Comparison of ENCODE assay signal across 8 mouse cellular contexts in genomic region chr3:89784991-89785753, GRCm38 (mm10). TPM values are rescaled to one million over a fixed set of nuclear protein-coding genes. Genes with fewer than 3 reads are reported as not detected.
DNase-seq lines count a peak whose midpoint lies in the region; ATAC-seq and TF ChIP-seq lines count a peak whose summit lies in the region.

No protein-coding gene starts in this region.

- no peak overlapping the region for H3K4me3 ChIP-seq in CH12.LX (replicated peaks in 1 of 3; ENCODE audit: low read depth in 2 of 3, low read length in 2 of 3, poor library complexity in 1 of 3)
- H3K4me3 ChIP-seq in embryonic facial prominence, embryonic 14.5 days (ENCODE audit: low read depth, low read length): no peak overlapping the region
- H3K4me3 ChIP-seq in heart, embryonic 10.5 days: no peak overlapping the region
- no peak overlapping the region for H3K4me3 ChIP-seq in kidney, embryonic 15.5 days (replicated peaks)
- no peak overlapping the region for H3K4me3 ChIP-seq in liver, embryonic 15.5 days (replicated peaks)

- peak overlapping the region; percentile 74 for H3K4me2 ChIP-seq in CH12.LX (ENCODE audit: insufficient read depth, low read depth, poor library complexity, severe bottlenecking)
- no peak overlapping the region for H3K4me2 ChIP-seq in embryonic facial prominence, embryonic 14.5 days (ENCODE audit: low read depth, low read length)
- no peak overlapping the region for H3K4me2 ChIP-seq in kidney, embryonic 15.5 days
- H3K4me2 ChIP-seq in liver, embryonic 15.5 days: peak overlapping the region; percentile 41

- H3K36me3 ChIP-seq in CH12.LX (replicated peaks in 1 of 2; ENCODE audit: control insufficient read depth in 1 of 2, insufficient read depth in 1 of 2, low read length in 1 of 2): peaks cover 31 to 40% of the 10 kb centered on the region in 2 experiments
- peaks cover 35% of the 10 kb centered on the region for H3K36me3 ChIP-seq in embryonic facial prominence, embryonic 14.5 days (ENCODE audit: control insufficient read depth, insufficient read depth, low read length)
- peaks cover 36% of the 10 kb centered on the region for H3K36me3 ChIP-seq in heart, embryonic 10.5 days
- peaks cover 36% of the 10 kb centered on the region for H3K36me3 ChIP-seq in kidney, embryonic 15.5 days
- peaks cover 34% of the 10 kb centered on the region for H3K36me3 ChIP-seq in liver, embryonic 15.5 days (replicated peaks)

- peaks cover 2 to 30% of the 10 kb centered on the region in 2 experiments; a peak in 2 of 4 replicates for H3K4me1 ChIP-seq in CH12.LX (ENCODE audit: control insufficient read depth in 1 of 2, insufficient read depth in 2 of 2)
- 0 out of 2 replicates have a peak, but pooled peaks cover 5% of the 10 kb centered on the region for H3K4me1 ChIP-seq in embryonic facial prominence, embryonic 14.5 days (ENCODE audit: control insufficient read depth, insufficient read depth, low read length)
- peaks cover 10% of the 10 kb centered on the region for H3K4me1 ChIP-seq in heart, embryonic 10.5 days
- H3K4me1 ChIP-seq in kidney, embryonic 15.5 days: peaks cover 4% of the 10 kb centered on the region; the same call in 1 of the 2 replicates
- H3K4me1 ChIP-seq in liver, embryonic 15.5 days (replicated peaks): no peaks in the 10 kb centered on the region

- 16% methylated on average over 11 of the region's 11 CpGs for WGBS in embryonic facial prominence, embryonic 14.5 days
- WGBS in heart, embryonic 10.5 days: 19% methylated on average over 11 of the region's 11 CpGs
- 16% methylated on average over 11 of the region's 11 CpGs for WGBS in kidney, embryonic 15.5 days
- whole genome bisulfite sequencing in liver, embryonic 15.5 days (ENCODE audit: insufficient replicate concordance): 20% methylated on average over 11 of the region's 11 CpGs

- peak; percentile 51 for DNase-seq in CH12.LX (ENCODE audit: extremely low read depth)
- DNase-seq in adrenal gland, postnatal 14 days: peak; percentile 95
- DNase-seq in embryonic facial prominence, embryonic 14.5 days (ENCODE audit: low spot score): peak; percentile 66
- DNase-seq in heart, embryonic 10.5 days (ENCODE audit: low spot score): no peak
- peak; percentile 73 for DNase-seq in urinary bladder, postnatal 25 days (ENCODE audit: low spot score)

- ATAC-seq in embryonic facial prominence, embryonic 14.5 days (ENCODE audit: low read depth): peak; percentile 77
- ATAC-seq in kidney, embryonic 15.5 days (replicated peaks; ENCODE audit: low FRiP score): peak; percentile 66; the same call in 1 of the 2 replicates
- peak; percentile 58; the same call in 1 of the 2 replicates for ATAC-seq in liver, embryonic 15.5 days (ENCODE audit: insufficient read depth)
- ATAC-seq in neutrophil, adult 5-6 weeks (ENCODE audit: extremely low read depth, insufficient number of reproducible peaks, low FRiP score, poor library complexity, severe bottlenecking): peak; percentile 63; the same call in 1 of the 2 replicates

- dilution Hi-C loops in CH12.LX (cut with MboI; ENCODE audit: extremely low pct_ligation_motif_present, extremely low pct_unique_long_range_greater_than_20kb, low sequenced_read_pairs): no loop called here

- in situ Hi-C loops in CH12.LX (cut with MboI; ENCODE audit: low pct_ligation_motif_present, low pct_unique_long_range_greater_than_20kb, low sequenced_read_pairs): loop anchor here (5.0 to 25.0 kb wide), 2 partner anchors 67 to 177 kb away; partner anchors contain the start of gene Atp8b2

- no peaks in the 10 kb centered on the region for H3K79me2 ChIP-seq in CH12.LX (replicated peaks; ENCODE audit: control insufficient read depth, extremely low read depth, insufficient read depth, poor library complexity, severe bottlenecking)

- TF ChIP-seq EP300 in CH12.LX (IDR thresholded peaks at IDR 0.05; ENCODE audit: low read length): no peak

- 0 out of 2 replicates have a peak overlapping the region, but pooled peaks have one; percentile 36 for H3K9ac ChIP-seq in CH12.LX (ENCODE audit: insufficient read depth, low read depth)
- H3K9ac ChIP-seq in embryonic facial prominence, embryonic 14.5 days (ENCODE audit: low read depth, low read length): no peak overlapping the region; the same call in none of the 2 replicates
- H3K9ac ChIP-seq in kidney, embryonic 15.5 days: no peak overlapping the region
- H3K9ac ChIP-seq in liver, embryonic 15.5 days: no peak overlapping the region

- TF ChIP-seq CTCF in CH12.LX (conservative IDR thresholded peaks at IDR 0.05 in 1 of 2, IDR thresholded peaks at IDR 0.05 in 1 of 2; ENCODE audit: low read depth in 2 of 2, low read length in 2 of 2): peak; percentile 46 to 94; a peak in 3 of 4 replicates

- TF ChIP-seq RAD21 in CH12.LX (IDR thresholded peaks at IDR 0.05; ENCODE audit: low read depth, low read length): peak; percentile 93

- no peaks in the 10 kb centered on the region for H3K27me3 ChIP-seq in CH12.LX (replicated peaks)
- H3K27me3 ChIP-seq in embryonic facial prominence, embryonic 14.5 days (replicated peaks; ENCODE audit: control insufficient read depth, insufficient read depth, low read length): no peaks in the 10 kb centered on the region
- H3K27me3 ChIP-seq in heart, embryonic 10.5 days (ENCODE audit: insufficient read depth, poor library complexity, severe bottlenecking): peaks cover 14% of the 10 kb centered on the region; the same call in 1 of the 2 replicates
- no peaks in the 10 kb centered on the region for H3K27me3 ChIP-seq in kidney, embryonic 15.5 days
- H3K27me3 ChIP-seq in liver, embryonic 15.5 days: peaks cover 11% of the 10 kb centered on the region; the same call in 1 of the 2 replicates

- no peak for TF ChIP-seq POLR2A in CH12.LX (IDR thresholded peaks at IDR 0.05; ENCODE audit: low read depth, low read length)

- H3K27ac ChIP-seq in CH12.LX (ENCODE audit: insufficient read depth, low read depth): no peak overlapping the region
- H3K27ac ChIP-seq in embryonic facial prominence, embryonic 14.5 days (replicated peaks; ENCODE audit: low read depth, low read length): peak overlapping the region; percentile 58
- 0 out of 2 replicates have a peak overlapping the region, but pooled peaks have one; percentile 16 for H3K27ac ChIP-seq in heart, embryonic 10.5 days
- H3K27ac ChIP-seq in kidney, embryonic 15.5 days: no peak overlapping the region
- H3K27ac ChIP-seq in liver, embryonic 15.5 days (replicated peaks): no peak overlapping the region

- no peaks in the 10 kb centered on the region for H3K9me3 ChIP-seq in CH12.LX (replicated peaks; ENCODE audit: low read length)
- no peaks in the 10 kb centered on the region for H3K9me3 ChIP-seq in embryonic facial prominence, embryonic 14.5 days (ENCODE audit: control insufficient read depth, low read length)
- no peaks in the 10 kb centered on the region for H3K9me3 ChIP-seq in heart, embryonic 10.5 days
- no peaks in the 10 kb centered on the region for H3K9me3 ChIP-seq in kidney, embryonic 15.5 days (replicated peaks)
- H3K9me3 ChIP-seq in liver, embryonic 15.5 days (replicated peaks): no peaks in the 10 kb centered on the region

TF ChIP-seq in CH12.LX, 34 proteins besides CTCF, POLR2A, EP300 and RAD21 (continues in another document):
- TF ChIP-seq TBP (conservative IDR thresholded peaks at IDR 0.05; ENCODE audit: low read depth, low read length): no peak
- TF ChIP-seq ZMIZ1 (IDR thresholded peaks at IDR 0.05; ENCODE audit: low read depth, low read length): no peak
- TF ChIP-seq TCF12 (IDR thresholded peaks at IDR 0.05; ENCODE audit: low read depth, low read length): peak; percentile 19; the same call in 1 of the 2 replicates
- TF ChIP-seq MXI1 (IDR thresholded peaks at IDR 0.05; ENCODE audit: low read depth, low read length): peak; percentile 30; the same call in 1 of the 2 replicates
- no peak for TF ChIP-seq PAX5 (IDR thresholded peaks at IDR 0.05; ENCODE audit: low read length)
- no peak; the same call in 1 of the 2 replicates for TF ChIP-seq RCOR1 (conservative IDR thresholded peaks at IDR 0.05; ENCODE audit: low read depth, low read length)
- no peak for TF ChIP-seq ZNF384 (IDR thresholded peaks at IDR 0.05; ENCODE audit: low read depth, low read length)
- no peak for TF ChIP-seq CHD2 (IDR thresholded peaks at IDR 0.05; ENCODE audit: low read length)
- no peak for TF ChIP-seq GABPA (IDR thresholded peaks at IDR 0.05; ENCODE audit: insufficient replicate concordance, low read depth, low read length)

RNA-seq across cellular contexts. Expression of gene Ube2q1, which starts 11.8 kb away (rescaled TPM):
- total RNA-seq in CH12.LX (2012; rRNA removed) (35.4 and 44.5 TPM in 2 replicates), CH12.LX (2014; rRNA removed) (59.4 and 61.7 TPM in 2 replicates)
- polyA plus RNA-seq in CH12.LX (2012; ENCODE audit: insufficient read length, low read depth): 88.8 and 99.1 TPM in 2 replicates
- 57.2 and 65.2 TPM in 2 replicates for total RNA-seq in adrenal gland, postnatal 14 days (2021)
- polyA plus RNA-seq in embryonic facial prominence, embryonic 14.5 days (2014; fragmentation: Nextera tagmentation; extraction: Ambion mirVana): 20.4 and 21.7 TPM in 2 replicates
- polyA plus RNA-seq in heart, embryonic 10.5 days (2016; fragmentation: Nextera tagmentation; extraction: Ambion mirVana): 9.5 and 14.7 TPM in 2 replicates
- polyA plus RNA-seq in kidney, embryonic 15.5 days (2015; fragmentation: Nextera tagmentation; extraction: Ambion mirVana): 11.0 and 12.5 TPM in 2 replicates
- 3.1 and 3.5 TPM in 2 replicates for polyA plus RNA-seq in liver, embryonic 15.5 days (2015; fragmentation: Nextera tagmentation; extraction: Ambion mirVana)
- 167 and 174 TPM in 2 replicates for total RNA-seq in neutrophil, adult 5-6 weeks (2017)

RNA-seq across cellular contexts. Expression of gene Chrnb2, which starts 20.7 kb away (rescaled TPM):
- total RNA-seq in CH12.LX (2012; rRNA removed) (0.59 and 0.63 TPM in 2 replicates), CH12.LX (2014; rRNA removed) (0.19 and 0.39 TPM in 2 replicates)
- polyA plus RNA-seq in CH12.LX (2012; ENCODE audit: insufficient read length, low read depth): 1.3 TPM in 2 replicates
- total RNA-seq in adrenal gland, postnatal 14 days (2021): 3.6 and 4.1 TPM in 2 replicates
- polyA plus RNA-seq in embryonic facial prominence, embryonic 14.5 days (2014; fragmentation: Nextera tagmentation; extraction: Ambion mirVana): 1.7 and 1.8 TPM in 2 replicates
- 0.25 and 0.26 TPM in 2 replicates for polyA plus RNA-seq in heart, embryonic 10.5 days (2016; fragmentation: Nextera tagmentation; extraction: Ambion mirVana)
- polyA plus RNA-seq in kidney, embryonic 15.5 days (2015; fragmentation: Nextera tagmentation; extraction: Ambion mirVana): 0.57 and 0.75 TPM in 2 replicates
- polyA plus RNA-seq in liver, embryonic 15.5 days (2015; fragmentation: Nextera tagmentation; extraction: Ambion mirVana): 0.16 and 0.17 TPM in 2 replicates
- 2.0 and 2.1 TPM in 2 replicates for total RNA-seq in neutrophil, adult 5-6 weeks (2017)

RNA-seq across cellular contexts. Expression of gene She, which starts 46.0 kb away (rescaled TPM):
- total RNA-seq in CH12.LX (2012; rRNA removed): not detected in 2 replicates
- not detected in 2 replicates for total RNA-seq in CH12.LX (2014; rRNA removed)
- polyA plus RNA-seq in CH12.LX (2012; ENCODE audit: insufficient read length, low read depth): not detected in 2 replicates
- total RNA-seq in adrenal gland, postnatal 14 days (2021): 11.7 and 14.1 TPM in 2 replicates
- 5.2 and 6.0 TPM in 2 replicates for polyA plus RNA-seq in embryonic facial prominence, embryonic 14.5 days (2014; fragmentation: Nextera tagmentation; extraction: Ambion mirVana)
- polyA plus RNA-seq in heart, embryonic 10.5 days (2016; fragmentation: Nextera tagmentation; extraction: Ambion mirVana): 5.4 and 5.9 TPM in 2 replicates
- 6.6 and 7.5 TPM in 2 replicates for polyA plus RNA-seq in kidney, embryonic 15.5 days (2015; fragmentation: Nextera tagmentation; extraction: Ambion mirVana)
- 0.93 and 1.2 TPM in 2 replicates for polyA plus RNA-seq in liver, embryonic 15.5 days (2015; fragmentation: Nextera tagmentation; extraction: Ambion mirVana)
- total RNA-seq in neutrophil, adult 5-6 weeks (2017): 0.23 and 0.25 TPM in 2 replicates

Comparison
In these comparisons a context has a peak if more than half of its experiments do, and no peak if none do; other contexts are left out.
1. H3K27ac ChIP-seq: peak in embryonic facial prominence, embryonic 14.5 days (single experiment) and heart, embryonic 10.5 days (single experiment); none in CH12.LX (single experiment), kidney, embryonic 15.5 days (single experiment) and liver, embryonic 15.5 days (single experiment).
2. H3K4me2 ChIP-seq: peak in CH12.LX (single experiment) and liver, embryonic 15.5 days (single experiment); none in embryonic facial prominence, embryonic 14.5 days (single experiment) and kidney, embryonic 15.5 days (single experiment).
3. Peak in every context shown above with its lines, with median percentiles within 50 percentile points of each other: ATAC-seq.